Mouse (Mus musculus) lung, adult 2 months (tissue): ENCODE measurements around the gene Cep290.

Source experiments
- CTCF ChIP-seq: fragments of 200-500 bp; IDR thresholded peaks from 2 replicates; pipeline ENCODE4 v1.5.1; 2011; ENCODE audit warnings: mild to moderate bottlenecking, low read length, control low read depth; ENCODE audit not compliant: insufficient read depth
- POLR2A ChIP-seq: fragments of 200-500 bp; IDR thresholded peaks from 2 replicates; pipeline ENCODE4 v1.6.1; 2011; ENCODE audit warnings: low read depth, mild to moderate bottlenecking, control low read depth, low read length, borderline replicate concordance; ENCODE audit errors: extremely low read depth

DNA sequence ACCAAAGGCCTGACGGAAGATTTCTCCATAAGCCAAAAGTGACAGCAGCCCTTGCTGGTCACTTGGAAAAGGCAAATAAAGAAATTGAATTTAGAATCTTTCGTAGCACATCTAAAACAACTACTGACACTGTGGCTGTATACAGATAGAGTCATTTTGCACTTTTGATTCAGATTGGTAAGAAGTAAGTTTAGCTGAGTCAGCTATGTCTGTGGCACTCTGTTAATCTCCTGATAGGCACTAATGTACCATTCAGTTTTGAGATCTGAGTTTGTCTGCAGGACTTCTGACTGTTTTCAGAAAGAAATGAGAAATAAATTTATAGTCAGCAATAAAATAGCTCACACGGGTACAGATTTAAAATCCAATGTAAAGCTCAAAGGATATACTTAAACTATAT is 7.8 kb upstream of the Cep290 start:
- TF ChIP-seq POLR2A (no peak), CTCF (no peak)
